26 mouse cellular contexts compared by ENCODE assay signal in the genomic region with DNA sequence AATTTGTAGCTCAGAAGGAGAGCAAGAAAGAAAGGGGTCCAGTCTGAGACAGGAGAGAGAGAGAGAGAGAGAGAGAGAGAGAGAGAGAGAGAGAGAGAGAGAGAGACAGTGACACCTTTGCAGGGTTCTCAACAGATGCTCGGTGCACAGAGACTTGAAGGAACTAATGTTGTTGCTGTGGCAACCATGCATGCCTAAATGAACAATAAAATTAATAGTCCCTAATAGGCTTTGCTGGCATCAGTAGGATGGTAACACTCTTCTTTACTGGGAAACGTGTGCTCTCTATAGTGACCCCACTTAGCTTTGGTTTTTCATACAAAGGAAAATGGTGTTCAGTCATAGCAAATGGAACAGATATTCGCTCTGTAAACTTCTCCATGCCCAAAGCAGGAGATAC.
A peak's percentile ranks its signal among the peaks of the same experiment; 100 is the strongest.
DNase-seq lines count a peak whose midpoint lies in the region; ATAC-seq and TF ChIP-seq lines count a peak whose summit lies in the region.
"Had no signal": no experiment of that assay in that cellular context is flagged by ENCODE, and none has a peak within 500 bp of the region (broad histone marks: within the 10 kb centered on the region; RNA-seq: fewer than 3 reads in every experiment).

No protein-coding gene starts in this region.

- H3K9me3 ChIP-seq in hindbrain, embryonic 15.5 days = no peaks in the 10 kb centered on the region
- H3K9me3 ChIP-seq in hindbrain, embryonic 11.5 days (ENCODE audit: control insufficient read depth, low read length) = no peaks in the 10 kb centered on the region
- no peaks in the 10 kb centered on the region for H3K9me3 ChIP-seq in midbrain, postnatal 0 days (ENCODE audit: low read length)
- H3K9me3 ChIP-seq in midbrain, embryonic 10.5 days (replicated peaks) = no peaks in the 10 kb centered on the region
- no peaks in the 10 kb centered on the region for H3K9me3 ChIP-seq in neural tube, embryonic 13.5 days
- H3K9me3 ChIP-seq: heart, embryonic 13.5 days; intestine, embryonic 15.5 days; limb, embryonic 13.5 days; lung, embryonic 15.5 days had no signal

- H3K27ac ChIP-seq in hindbrain, embryonic 15.5 days (replicated peaks) = 0 out of 2 replicates have a peak overlapping the region, but pooled peaks have one; percentile 10
- H3K27ac ChIP-seq in hindbrain, embryonic 11.5 days (ENCODE audit: low read depth, low read length) = no peak overlapping the region
- H3K27ac ChIP-seq in midbrain, postnatal 0 days (ENCODE audit: low read depth, low read length) = no peak overlapping the region
- H3K27ac ChIP-seq in midbrain, embryonic 10.5 days (replicated peaks) = no peak overlapping the region
- H3K27ac ChIP-seq in neural tube, embryonic 13.5 days (replicated peaks) = peak overlapping the region; percentile 5; the same call in 1 of the 2 replicates
- H3K27ac ChIP-seq: heart, adult 2 months; heart, embryonic 13.5 days; intestine, embryonic 15.5 days; layer of hippocampus, adult 2 months; left cerebral cortex, adult 2 months; limb, embryonic 13.5 days; lung, embryonic 15.5 days had no signal

- peaks cover 12% of the 10 kb centered on the region for H3K4me1 ChIP-seq in hindbrain, embryonic 15.5 days (replicated peaks)
- no peaks in the 10 kb centered on the region for H3K4me1 ChIP-seq in hindbrain, embryonic 11.5 days (replicated peaks; ENCODE audit: control insufficient read depth, insufficient read depth, low read length)
- H3K4me1 ChIP-seq in midbrain, postnatal 0 days (ENCODE audit: insufficient read depth, low read length) = no peaks in the 10 kb centered on the region
- no peaks in the 10 kb centered on the region for H3K4me1 ChIP-seq in midbrain, embryonic 10.5 days
- peaks cover 15% of the 10 kb centered on the region for H3K4me1 ChIP-seq in neural tube, embryonic 13.5 days (replicated peaks)
- H3K4me1 ChIP-seq: intestine, embryonic 15.5 days; limb, embryonic 13.5 days; lung, embryonic 15.5 days had no signal

- WGBS in hindbrain, embryonic 15.5 days = 33% methylated on average over 3 of the region's 3 CpGs
- WGBS in hindbrain, embryonic 11.5 days = 76% methylated on average over 3 of the region's 3 CpGs
- WGBS in midbrain, postnatal 0 days = 53% methylated on average over 3 of the region's 3 CpGs
- WGBS in midbrain, embryonic 10.5 days = 72% methylated on average over 3 of the region's 3 CpGs
- WGBS in neural tube, embryonic 13.5 days = 41% methylated on average over 3 of the region's 3 CpGs

- H3K36me3 ChIP-seq in hindbrain, embryonic 15.5 days = no peaks in the 10 kb centered on the region
- H3K36me3 ChIP-seq in hindbrain, embryonic 11.5 days (ENCODE audit: control insufficient read depth, insufficient read depth, low read length) = no peaks in the 10 kb centered on the region
- no peaks in the 10 kb centered on the region for H3K36me3 ChIP-seq in midbrain, postnatal 0 days (ENCODE audit: insufficient read depth, low read length)
- H3K36me3 ChIP-seq in midbrain, embryonic 10.5 days = no peaks in the 10 kb centered on the region
- no peaks in the 10 kb centered on the region for H3K36me3 ChIP-seq in neural tube, embryonic 13.5 days
- H3K36me3 ChIP-seq: heart, embryonic 13.5 days; intestine, embryonic 15.5 days; limb, embryonic 13.5 days; lung, embryonic 15.5 days had no signal

- no peak overlapping the region for H3K9ac ChIP-seq in hindbrain, embryonic 15.5 days
- H3K9ac ChIP-seq in hindbrain, embryonic 11.5 days (ENCODE audit: low read depth, low read length) = no peak overlapping the region
- H3K9ac ChIP-seq in midbrain, postnatal 0 days (replicated peaks; ENCODE audit: low read length, poor library complexity, severe bottlenecking) = no peak overlapping the region
- H3K9ac ChIP-seq in neural tube, embryonic 13.5 days = no peak overlapping the region
- H3K9ac ChIP-seq: heart, embryonic 13.5 days; intestine, embryonic 15.5 days; limb, embryonic 13.5 days; lung, embryonic 15.5 days had no signal

- H3K4me2 ChIP-seq in hindbrain, embryonic 15.5 days = no peak overlapping the region
- H3K4me2 ChIP-seq in hindbrain, embryonic 11.5 days (replicated peaks; ENCODE audit: low read depth, low read length) = no peak overlapping the region
- H3K4me2 ChIP-seq in midbrain, postnatal 0 days (ENCODE audit: low read depth, low read length, poor library complexity, severe bottlenecking) = no peak overlapping the region
- no peak overlapping the region for H3K4me2 ChIP-seq in neural tube, embryonic 13.5 days
- H3K4me2 ChIP-seq: heart, embryonic 13.5 days; intestine, embryonic 15.5 days; limb, embryonic 13.5 days; liver, embryonic 11.5 days; lung, embryonic 15.5 days; midbrain, embryonic 11.5 days had no signal

- no peak for TF ChIP-seq CTCF in midbrain, postnatal 0 days (IDR thresholded peaks at IDR 0.05)

- no peak for ATAC-seq in hindbrain, embryonic 15.5 days (ENCODE audit: low FRiP score, low read depth)
- ATAC-seq in hindbrain, embryonic 11.5 days (ENCODE audit: low FRiP score) = no peak
- ATAC-seq in midbrain, postnatal 0 days (ENCODE audit: low FRiP score) = no peak
- peak; percentile 74 for ATAC-seq in neural tube, embryonic 13.5 days (ENCODE audit: low read depth)
- no peak for ATAC-seq in erythroblast, adult 5-6 weeks (replicated peaks; ENCODE audit: low FRiP score, poor library complexity, severe bottlenecking)
- ATAC-seq: intestine, embryonic 15.5 days had no signal

- no peak for DNase-seq in hindbrain, embryonic 11.5 days (ENCODE audit: low spot score)
- DNase-seq in midbrain, postnatal 0 days (ENCODE audit: low spot score) = peak; percentile 60
- DNase-seq in midbrain, embryonic 10.5 days (ENCODE audit: low spot score) = no peak
- peak; percentile 41 for DNase-seq in retina, postnatal 1 day
- DNase-seq: adrenal gland, adult 2 months; adrenal gland, postnatal 36 days; B cell, adult 2 months; cerebellum, adult 2 months; cerebellum, postnatal 14 days; heart, adult 2 months; heart, postnatal 10 days; kidney, adult 2 months; kidney, postnatal 36 days; thymus, adult 2 months; thymus, postnatal 4 days had no signal

- H3K4me3 ChIP-seq in hindbrain, embryonic 15.5 days = no peak overlapping the region
- no peak overlapping the region for H3K4me3 ChIP-seq in hindbrain, embryonic 11.5 days (ENCODE audit: low read depth, low read length)
- H3K4me3 ChIP-seq in midbrain, postnatal 0 days (ENCODE audit: low read depth, low read length) = no peak overlapping the region
- H3K4me3 ChIP-seq in midbrain, embryonic 10.5 days = no peak overlapping the region
- H3K4me3 ChIP-seq in neural tube, embryonic 13.5 days = no peak overlapping the region
- H3K4me3 ChIP-seq: heart, adult 2 months; heart, embryonic 13.5 days; intestine, embryonic 15.5 days; layer of hippocampus, adult 2 months; left cerebral cortex, adult 2 months; limb, embryonic 13.5 days; lung, embryonic 15.5 days had no signal

- no peaks in the 10 kb centered on the region for H3K27me3 ChIP-seq in hindbrain, embryonic 15.5 days
- H3K27me3 ChIP-seq in hindbrain, embryonic 11.5 days (ENCODE audit: control insufficient read depth, insufficient read depth, low read length) = no peaks in the 10 kb centered on the region
- H3K27me3 ChIP-seq in midbrain, postnatal 0 days (ENCODE audit: insufficient read depth, low read length) = no peaks in the 10 kb centered on the region
- H3K27me3 ChIP-seq in midbrain, embryonic 10.5 days (ENCODE audit: low read depth, poor library complexity, severe bottlenecking) = no peaks in the 10 kb centered on the region
- H3K27me3 ChIP-seq in neural tube, embryonic 13.5 days = no peaks in the 10 kb centered on the region
- H3K27me3 ChIP-seq: heart, embryonic 13.5 days; intestine, embryonic 15.5 days; limb, embryonic 13.5 days; lung, embryonic 15.5 days had no signal

Comparison
In these comparisons a context has a peak if more than half of its experiments do, and no peak if none do; other contexts are left out.
1. H3K27ac ChIP-seq: peak in hindbrain, embryonic 15.5 days (single experiment) and neural tube, embryonic 13.5 days (single experiment); none in hindbrain, embryonic 11.5 days (single experiment), midbrain, postnatal 0 days (single experiment) and midbrain, embryonic 10.5 days (single experiment).
2. DNase-seq: peak in midbrain, postnatal 0 days (single experiment) and retina, postnatal 1 day (single experiment); none in hindbrain, embryonic 11.5 days (single experiment) and midbrain, embryonic 10.5 days (single experiment).